Mouse (Mus musculus) adrenal gland, postnatal 10 days (tissue): ENCODE data around the gene Kif26b. TPM values are rescaled to one million over a fixed set of nuclear protein-coding genes. Genes with fewer than 3 reads are reported as not detected.

Experiments used
- DNase-seq: peaks from one replicate; pipeline ENCODE4 v3.0.0; 2021; ENCODE audit warnings: mixed read lengths
- total RNA-seq, 2 experiments: library from RNA; stranded (reverse); gene quantifications; 2 replicates each; pipeline ENCODE4 v1.2.3; 2021

Kif26b gene
- total RNA-seq, 2 experiments from 2014 or later, result 2.3 to 4.8 TPM

GRCm38 (mm10) chr1:178597113-178597512 is 68.2 kb downstream of the Kif26b start:
- DNase-seq, result no peak

- no peak for DNase-seq
Observed at GRCm38 (mm10) chr1:178597757-178598156, 68.8 kb downstream of the Kif26b start.

GRCm38 (mm10) chr1:178600851-178601569 is 72.1 kb downstream of the Kif26b start:
- DNase-seq, result peak; percentile 16

- no peak for DNase-seq
Observed at GRCm38 (mm10) chr1:178609151-178609775, 80.3 kb downstream of the Kif26b start.

- DNase-seq, result no peak
Observed at GRCm38 (mm10) chr1:178611512-178611911, 82.6 kb downstream of the Kif26b start.

GRCm38 (mm10) chr1:178621301-178621700 is 92.4 kb downstream of the Kif26b start:
- no peak for DNase-seq

- DNase-seq, result no peak
Observed at GRCm38 (mm10) chr1:178623889-178624288, 95.0 kb downstream of the Kif26b start.

- DNase-seq, result no peak
Observed at GRCm38 (mm10) chr1:178626961-178627381, 98.0 kb downstream of the Kif26b start.

- no peak for DNase-seq
Observed at GRCm38 (mm10) chr1:178630042-178630441, 101.1 kb downstream of the Kif26b start.

- no peak for DNase-seq
Observed at GRCm38 (mm10) chr1:178631863-178632262, 102.9 kb downstream of the Kif26b start.

GRCm38 (mm10) chr1:178634359-178635085 is 105.6 kb downstream of the Kif26b start:
- DNase-seq, result no peak

- no peak for DNase-seq
Observed at GRCm38 (mm10) chr1:178635470-178635869, 106.5 kb downstream of the Kif26b start.

GRCm38 (mm10) chr1:178637293-178637692 is 108.4 kb downstream of the Kif26b start:
- no peak for DNase-seq

GRCm38 (mm10) chr1:178639951-178640350 is 111.0 kb downstream of the Kif26b start:
- DNase-seq, result no peak

- DNase-seq, result peak; percentile 81
Observed at GRCm38 (mm10) chr1:178640719-178641455, 112.0 kb downstream of the Kif26b start.

GRCm38 (mm10) chr1:178641788-178642187 is 112.9 kb downstream of the Kif26b start:
- DNase-seq, result no peak

- no peak for DNase-seq
Observed at GRCm38 (mm10) chr1:178644954-178645353, 116.0 kb downstream of the Kif26b start.

GRCm38 (mm10) chr1:178646589-178646988 is 117.7 kb downstream of the Kif26b start:
- no peak for DNase-seq

GRCm38 (mm10) chr1:178655525-178655924 is 126.6 kb downstream of the Kif26b start:
- no peak for DNase-seq

- DNase-seq, result no peak
Observed at GRCm38 (mm10) chr1:178661035-178661434, 132.1 kb downstream of the Kif26b start.

- no peak for DNase-seq
Observed at GRCm38 (mm10) chr1:178661556-178661955, 132.6 kb downstream of the Kif26b start.

- DNase-seq, result no peak
Observed at GRCm38 (mm10) chr1:178663539-178663938, 134.6 kb downstream of the Kif26b start.
